Mouse (Mus musculus) spleen, postnatal 0 days (tissue): ENCODE data around the gene Ssxb5. TPM values are rescaled to one million over a fixed set of nuclear protein-coding genes. Genes with fewer than 3 reads are reported as not detected.

Source experiments
- polyA plus RNA-seq: library from polyadenylated mRNA; unstranded; fragments of >200 nt; fragmentation: Nextera tagmentation; extraction: Ambion mirVana; gene quantifications from 2 replicates; pipeline ENCODE4 v1.2.1, GENCODE M21; 2015

Ssxb5 gene
- polyA plus RNA-seq: not detected in 2 replicates

GRCm38 (mm10) chrX:8803391-8803790 is at the start of gene Ssxb5:
Gene Ssxb5 (plus strand): TSS chrX:8803691.

GRCm38 (mm10) chrX:8843694-8844093 is 40.2 kb downstream of the Ssxb5 start, which contains the start of gene Gm6592:
Gene Gm6592 (plus strand): TSS chrX:8843994.

Other genes starting within 250 kb of the Ssxb5 start
- gene Ssxb3, start 211.9 kb upstream of the Ssxb5 start, polyA plus RNA-seq: not detected in 2 replicates
- gene Ssxb8, start 112.8 kb upstream of the Ssxb5 start, polyA plus RNA-seq: not detected in 2 replicates
- not detected in 2 replicates for gene Ssx9, start 55.3 kb upstream of the Ssxb5 start, polyA plus RNA-seq
- gene Gm6592, start 40.3 kb downstream of the Ssxb5 start, polyA plus RNA-seq: not detected in 2 replicates
- not detected in 2 replicates for gene Gm5751, start 70.6 kb downstream of the Ssxb5 start, polyA plus RNA-seq
- 0.75 and 0.82 TPM in 2 replicates for gene B630019K06Rik, start 88.7 kb downstream of the Ssxb5 start, polyA plus RNA-seq
- not detected in 2 replicates for gene Fthl17b, start 159.3 kb downstream of the Ssxb5 start, polyA plus RNA-seq
- not detected in 2 replicates for gene Fthl17c, start 172.9 kb downstream of the Ssxb5 start, polyA plus RNA-seq
- not detected in 2 replicates for gene Fthl17d, start 183.1 kb downstream of the Ssxb5 start, polyA plus RNA-seq
- gene Fthl17e, start 229.8 kb downstream of the Ssxb5 start, polyA plus RNA-seq: not detected in 2 replicates